Mouse (Mus musculus) neural tube, embryonic 10.5 days (tissue): ENCODE results near the gene Psrc1.
A peak's percentile ranks its signal among the peaks of the same experiment; 100 is the strongest.

Experiments
- DNase-seq: peaks from one replicate; pipeline ENCODE4 v3.0.0-alpha.2; 2017; ENCODE audit warnings: low spot score; ENCODE audit errors: extremely low spot score

Psrc1 gene

GRCm38 (mm10) chr3:108383485-108384354, at the start of gene Psrc1:
TSS of gene Psrc1 (plus strand) at chr3:108383839.
- peak; percentile 92 for DNase-seq

DNA sequence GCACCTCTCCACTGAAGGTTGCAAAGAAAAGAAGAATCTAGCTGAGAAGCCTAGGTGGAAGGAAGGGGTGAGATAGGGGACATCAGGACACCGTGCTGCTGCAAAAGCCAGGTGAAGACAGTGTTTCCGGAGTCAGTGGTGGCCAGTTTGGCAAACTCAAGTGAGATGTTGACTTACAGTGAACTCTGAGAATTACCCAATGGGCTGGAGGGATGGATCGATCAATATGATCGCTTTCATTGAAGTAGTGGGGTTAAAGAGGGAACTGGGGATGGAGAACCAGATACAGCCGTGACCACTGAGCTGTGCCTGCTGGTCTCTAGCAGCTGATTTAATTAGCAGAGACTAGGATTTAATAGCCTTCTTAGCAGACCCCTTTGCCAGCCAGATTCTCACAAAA, 46.8 kb upstream of the Psrc1 start:
- no peak for DNase-seq

GRCm38 (mm10) chr3:108341040-108341439, 42.6 kb upstream of the Psrc1 start:
- no peak for DNase-seq

GRCm38 (mm10) chr3:108342185-108342584, 41.5 kb upstream of the Psrc1 start:
- no peak for DNase-seq

GRCm38 (mm10) chr3:108345855-108346254, 37.8 kb upstream of the Psrc1 start:
- no peak for DNase-seq

DNA sequence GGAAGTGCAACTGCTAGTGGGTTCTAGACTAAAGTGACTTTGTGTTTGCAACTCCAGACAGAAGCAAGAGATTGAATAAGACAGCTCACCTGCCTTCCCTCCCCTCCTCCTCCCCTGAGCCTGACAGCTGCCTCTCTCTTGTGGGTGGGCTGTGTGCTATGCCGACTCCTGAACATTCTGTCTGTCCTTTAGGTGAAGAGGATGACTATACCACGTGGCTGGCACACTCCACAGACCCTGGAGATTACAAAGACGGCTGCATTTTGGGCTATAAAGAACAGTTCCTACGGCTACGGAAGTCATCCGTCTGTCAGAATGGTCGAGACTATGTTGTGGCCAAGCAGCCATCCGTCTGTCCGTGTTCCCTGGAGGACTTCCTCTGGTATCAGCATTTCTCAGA, 35.3 kb upstream of the Psrc1 start:
- no peak for DNase-seq

GRCm38 (mm10) chr3:108355245-108355644, 28.4 kb upstream of the Psrc1 start:
- DNase-seq = no peak

DNA sequence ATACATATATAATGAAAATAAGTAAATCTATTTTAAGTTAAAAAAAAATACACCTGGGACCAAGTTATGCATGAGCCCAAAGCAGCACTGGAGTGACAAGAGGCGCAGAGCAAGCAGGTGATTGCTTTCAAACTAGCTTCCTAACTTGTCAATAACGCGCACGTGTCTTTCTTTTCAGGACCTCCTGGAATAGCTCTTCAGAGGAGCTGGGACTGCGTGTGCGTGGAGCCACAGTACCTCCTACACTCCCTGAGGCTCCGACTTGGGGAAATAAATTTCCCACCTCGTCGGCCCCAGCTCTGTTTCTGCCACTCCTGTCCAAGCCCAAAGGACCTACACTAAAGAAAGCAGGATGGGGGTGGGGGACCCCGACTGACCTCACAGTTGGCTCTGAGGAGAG, 26.6 kb upstream of the Psrc1 start:
- DNase-seq = no peak

- DNase-seq = no peak
Observed at GRCm38 (mm10) chr3:108358445-108358844, 25.2 kb upstream of the Psrc1 start.

DNA sequence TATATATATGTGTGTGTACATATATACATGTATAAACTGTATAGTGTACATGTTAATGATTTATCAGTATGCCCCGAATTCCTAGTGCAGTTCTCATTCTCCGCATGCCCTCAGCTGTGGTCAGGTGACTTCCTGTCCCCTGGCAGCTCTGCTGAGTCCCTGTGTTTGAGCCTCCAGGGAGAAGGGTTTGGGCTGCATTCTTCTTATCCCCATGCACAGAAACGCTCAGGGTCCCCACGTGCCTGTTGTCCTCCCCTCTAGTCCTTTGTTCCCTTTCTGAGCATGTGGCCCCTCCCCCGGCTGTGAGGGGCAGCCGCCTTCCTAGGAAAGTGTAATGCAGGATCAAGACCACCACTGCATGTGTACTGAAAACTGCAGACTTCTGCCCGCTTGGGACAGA, 22.7 kb upstream of the Psrc1 start:
- DNase-seq = peak; percentile 41

GRCm38 (mm10) chr3:108363626-108364025, 20.0 kb upstream of the Psrc1 start:
- no peak for DNase-seq

- DNase-seq = no peak
Observed at GRCm38 (mm10) chr3:108364270-108364995, 19.2 kb upstream of the Psrc1 start, which contains the start of gene Mybphl. TSS of gene Mybphl (plus strand) at chr3:108364911.

GRCm38 (mm10) chr3:108367173-108367572, 16.5 kb upstream of the Psrc1 start:
- no peak for DNase-seq

GRCm38 (mm10) chr3:108367828-108368227, 15.8 kb upstream of the Psrc1 start:
- no peak for DNase-seq

DNA sequence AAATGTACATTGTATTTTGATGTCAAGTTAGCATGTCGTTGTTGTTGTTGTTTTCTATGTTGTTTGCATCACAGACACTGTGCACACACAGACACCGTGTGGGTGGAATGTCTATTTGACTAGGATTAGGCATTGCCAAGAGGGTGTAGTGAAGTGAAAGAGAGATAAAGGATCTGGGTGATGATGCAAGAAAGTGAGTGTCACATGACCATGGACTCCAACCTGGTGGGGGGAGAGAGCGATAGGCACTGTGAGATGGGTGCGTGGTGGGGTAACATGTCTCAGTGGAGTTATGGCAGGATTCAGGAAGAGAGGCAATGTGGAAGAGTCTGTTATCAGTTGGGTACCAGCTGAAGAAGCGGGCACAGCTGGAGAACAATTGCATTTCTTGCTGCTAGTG, 14.9 kb upstream of the Psrc1 start:
- no peak for DNase-seq

- DNase-seq = no peak
Observed at GRCm38 (mm10) chr3:108372274-108372673, 11.4 kb upstream of the Psrc1 start.

GRCm38 (mm10) chr3:108372691-108373090, 10.9 kb upstream of the Psrc1 start:
- DNase-seq = no peak

DNA sequence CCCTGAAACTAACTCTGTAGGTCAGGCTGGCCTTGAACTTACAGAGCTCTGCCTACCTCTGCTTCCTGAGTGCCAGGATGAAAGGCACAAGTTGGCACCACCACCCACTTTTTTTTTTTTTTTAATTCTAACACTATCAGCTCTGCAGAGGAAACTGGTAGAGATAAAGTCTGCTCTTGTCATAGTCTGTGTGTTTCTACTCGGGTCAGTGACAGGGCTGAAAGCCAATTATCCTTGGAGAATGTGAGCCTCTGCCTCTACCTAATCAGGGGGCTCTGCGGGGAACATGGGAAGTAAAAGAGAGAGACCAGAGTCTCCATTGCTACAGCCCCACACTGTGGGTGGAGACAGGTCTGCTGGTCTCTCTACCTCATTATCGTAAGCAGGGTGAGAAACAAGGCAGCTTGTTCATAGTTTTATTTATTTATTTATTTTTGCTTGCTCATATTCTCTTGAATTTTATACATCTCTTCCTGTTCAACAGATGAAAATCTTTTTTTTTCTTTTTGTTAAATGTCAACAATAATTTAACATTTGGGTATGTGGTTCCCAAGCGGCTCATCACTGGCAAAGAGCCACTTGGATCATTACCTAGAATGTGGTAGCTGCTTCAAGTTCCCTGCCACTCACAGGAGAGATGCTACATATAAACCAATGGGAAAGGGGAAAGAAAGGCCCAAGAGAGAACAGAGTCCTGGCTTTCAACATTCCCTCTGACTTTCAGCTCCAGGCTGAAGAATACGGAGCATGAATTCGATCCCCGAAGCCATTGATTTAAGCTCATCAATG, 4.6 kb upstream of the Psrc1 start:
- DNase-seq = no peak

GRCm38 (mm10) chr3:108380695-108381094, 2.9 kb upstream of the Psrc1 start:
- DNase-seq = no peak

DNA sequence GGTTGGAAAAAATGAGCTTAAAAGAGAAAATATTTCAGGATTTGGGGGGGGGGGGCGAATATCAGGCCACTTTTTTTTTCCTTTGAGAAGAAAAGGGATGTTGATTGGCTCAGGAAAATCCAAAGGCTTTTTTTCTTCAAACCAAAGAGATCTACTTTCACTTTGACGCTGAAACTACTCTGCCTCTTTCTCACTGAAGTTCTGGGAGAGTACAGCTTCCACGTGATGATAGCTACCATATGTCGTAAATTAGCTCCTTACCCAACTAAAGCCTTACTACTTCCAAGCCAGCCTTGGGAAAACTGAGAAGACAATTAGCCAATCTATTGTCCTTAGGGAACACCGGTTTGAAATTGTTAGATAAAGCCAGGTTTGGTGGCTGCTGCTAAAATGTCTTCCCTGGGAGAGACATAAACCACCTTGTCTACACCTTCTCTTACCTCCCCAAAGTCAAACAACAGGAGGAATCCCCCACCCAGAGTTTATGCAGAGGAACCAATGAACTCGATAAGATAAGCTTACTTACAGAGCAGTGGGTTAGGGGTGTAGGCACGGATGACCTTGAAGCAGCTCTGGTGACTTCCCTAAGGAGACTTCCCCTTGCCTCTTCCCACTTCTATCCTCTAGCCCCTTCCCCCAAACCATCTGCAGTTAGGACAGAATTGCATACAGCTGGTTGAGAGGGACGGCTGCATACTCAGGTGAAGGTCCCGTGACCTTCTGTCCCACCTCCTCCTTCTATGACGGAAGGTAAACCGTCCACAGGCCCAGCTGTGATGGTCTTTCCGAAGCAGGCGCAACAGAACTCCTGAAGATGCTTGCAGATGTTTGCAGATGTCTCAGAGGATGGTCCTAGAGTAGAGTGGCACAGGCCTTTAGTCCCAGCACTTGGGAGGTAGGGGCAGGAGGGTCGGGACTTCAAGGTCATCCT, 1.4 kb upstream of the Psrc1 start:
- no peak for DNase-seq

- no peak for DNase-seq
Observed at GRCm38 (mm10) chr3:108384425-108384824, 786 bp downstream of the Psrc1 start.
